Mouse (Mus musculus): ENCODE data around the gene Pde5a. TPM values are rescaled to one million over a fixed set of nuclear protein-coding genes. Genes with fewer than 3 reads are reported as not detected.

Pde5a gene
- polyA plus RNA-seq, 1 experiment, result 2.9 TPM

GRCm38 (mm10) chr3:122871596-122871995, 142.8 kb downstream of the Pde5a start:
- TF ChIP-seq MAX (IDR thresholded peaks at IDR 0.05), result no peak
- TF ChIP-seq FOSL1 (IDR thresholded peaks at IDR 0.05; ENCODE audit: insufficient read depth, low read length, poor library complexity, severe bottlenecking), result no peak
- TF ChIP-seq CEBPB (IDR thresholded peaks at IDR 0.05; ENCODE audit: low read depth), result no peak
- no peak for TF ChIP-seq CTCF (IDR thresholded peaks at IDR 0.05; ENCODE audit: control insufficient read depth, insufficient read depth, insufficient read length)
- TF ChIP-seq USF1 (IDR thresholded peaks at IDR 0.05; ENCODE audit: low read depth), result no peak
- TF ChIP-seq MYOG (IDR thresholded peaks at IDR 0.05; ENCODE audit: control insufficient read depth, extremely low read depth, insufficient read length), result no peak
- no peak for TF ChIP-seq MYOD1 (IDR thresholded peaks at IDR 0.05; ENCODE audit: control insufficient read depth, insufficient read length, low read depth)
- Histone ChIP-seq H3K79me3 (ENCODE audit: low read depth) (no peaks in the 10 kb centered on the region), H3K79me2 (ENCODE audit: control insufficient read depth, insufficient read depth) (no peaks in the 10 kb centered on the region), H3K4me3 (ENCODE audit: insufficient read depth, poor library complexity, severe bottlenecking) (no peak overlapping the region), H3K36me3 (ENCODE audit: control insufficient read depth, insufficient read depth) (no peaks in the 10 kb centered on the region), H3ac (ENCODE audit: control insufficient read depth, insufficient read length, low read depth) (no peak overlapping the region), H3K27me3 (ENCODE audit: control insufficient read depth, insufficient read depth, insufficient read length) (no peaks in the 10 kb centered on the region)

GRCm38 (mm10) chr3:122876870-122877269, 148.1 kb downstream of the Pde5a start:
- TF ChIP-seq FOSL1 (IDR thresholded peaks at IDR 0.05; ENCODE audit: insufficient read depth, low read length, poor library complexity, severe bottlenecking), result no peak
- TF ChIP-seq MAX (IDR thresholded peaks at IDR 0.05), result no peak
- TF ChIP-seq MYOD1 (IDR thresholded peaks at IDR 0.05; ENCODE audit: control insufficient read depth, insufficient read length, low read depth), result no peak
- no peak for TF ChIP-seq CTCF (IDR thresholded peaks at IDR 0.05; ENCODE audit: control insufficient read depth, insufficient read depth, insufficient read length)
- no peak for TF ChIP-seq CEBPB (IDR thresholded peaks at IDR 0.05; ENCODE audit: low read depth)
- TF ChIP-seq MYOG (IDR thresholded peaks at IDR 0.05; ENCODE audit: control insufficient read depth, extremely low read depth, insufficient read length), result no peak
- TF ChIP-seq USF1 (IDR thresholded peaks at IDR 0.05; ENCODE audit: low read depth), result no peak
- Histone ChIP-seq H3ac (ENCODE audit: control insufficient read depth, insufficient read length, low read depth) (no peak overlapping the region), H3K79me2 (ENCODE audit: control insufficient read depth, insufficient read depth) (no peaks in the 10 kb centered on the region), H3K27me3 (ENCODE audit: control insufficient read depth, insufficient read depth, insufficient read length) (no peaks in the 10 kb centered on the region), H3K79me3 (ENCODE audit: low read depth) (no peaks in the 10 kb centered on the region), H3K4me3 (ENCODE audit: insufficient read depth, poor library complexity, severe bottlenecking) (no peak overlapping the region), H3K36me3 (ENCODE audit: control insufficient read depth, insufficient read depth) (no peaks in the 10 kb centered on the region)

- no peaks in the 10 kb centered on the region for H3K79me2 ChIP-seq (ENCODE audit: control insufficient read depth, insufficient read depth)
- no peak overlapping the region for H3K4me3 ChIP-seq (ENCODE audit: insufficient read depth, poor library complexity, severe bottlenecking)
- no peaks in the 10 kb centered on the region for H3K79me3 ChIP-seq (ENCODE audit: low read depth)
- H3K27me3 ChIP-seq (ENCODE audit: control insufficient read depth, insufficient read depth, insufficient read length), result no peaks in the 10 kb centered on the region
- no peak overlapping the region for H3ac ChIP-seq (ENCODE audit: control insufficient read depth, insufficient read length, low read depth)
- TF ChIP-seq MYOD1 (IDR thresholded peaks at IDR 0.05; ENCODE audit: control insufficient read depth, insufficient read length, low read depth) (no peak), FOSL1 (IDR thresholded peaks at IDR 0.05; ENCODE audit: insufficient read depth, low read length, poor library complexity, severe bottlenecking) (no peak)
- no peaks in the 10 kb centered on the region for H3K36me3 ChIP-seq (ENCODE audit: control insufficient read depth, insufficient read depth)
Measured at GRCm38 (mm10) chr3:122877543-122877942, 148.8 kb downstream of the Pde5a start.

GRCm38 (mm10) chr3:122878705-122879315, 150.1 kb downstream of the Pde5a start:
- Histone ChIP-seq H3K36me3 (ENCODE audit: control insufficient read depth, insufficient read depth) (no peaks in the 10 kb centered on the region), H3K27me3 (ENCODE audit: control insufficient read depth, insufficient read depth, insufficient read length) (no peaks in the 10 kb centered on the region), H3K79me2 (ENCODE audit: control insufficient read depth, insufficient read depth) (no peaks in the 10 kb centered on the region), H3ac (ENCODE audit: control insufficient read depth, insufficient read length, low read depth) (no peak overlapping the region), H3K79me3 (ENCODE audit: low read depth) (no peaks in the 10 kb centered on the region), H3K4me3 (ENCODE audit: insufficient read depth, poor library complexity, severe bottlenecking) (no peak overlapping the region)
- TF ChIP-seq FOSL1 (IDR thresholded peaks at IDR 0.05; ENCODE audit: insufficient read depth, low read length, poor library complexity, severe bottlenecking), result no peak

- no peaks in the 10 kb centered on the region for H3K79me2 ChIP-seq (ENCODE audit: control insufficient read depth, insufficient read depth)
- no peak overlapping the region for H3K4me3 ChIP-seq (ENCODE audit: insufficient read depth, poor library complexity, severe bottlenecking)
- no peak overlapping the region for H3ac ChIP-seq (ENCODE audit: control insufficient read depth, insufficient read length, low read depth)
- H3K79me3 ChIP-seq (ENCODE audit: low read depth), result no peaks in the 10 kb centered on the region
- no peaks in the 10 kb centered on the region for H3K27me3 ChIP-seq (ENCODE audit: control insufficient read depth, insufficient read depth, insufficient read length)
- TF ChIP-seq USF1 (IDR thresholded peaks at IDR 0.05; ENCODE audit: low read depth), result no peak
- no peak for TF ChIP-seq MAX (IDR thresholded peaks at IDR 0.05)
- no peak for TF ChIP-seq MYOG (IDR thresholded peaks at IDR 0.05; ENCODE audit: control insufficient read depth, extremely low read depth, insufficient read length)
- no peak for TF ChIP-seq CEBPB (IDR thresholded peaks at IDR 0.05; ENCODE audit: low read depth)
- no peak for TF ChIP-seq FOSL1 (IDR thresholded peaks at IDR 0.05; ENCODE audit: insufficient read depth, low read length, poor library complexity, severe bottlenecking)
- no peak for TF ChIP-seq CTCF (IDR thresholded peaks at IDR 0.05; ENCODE audit: control insufficient read depth, insufficient read depth, insufficient read length)
- no peak for TF ChIP-seq MYOD1 (IDR thresholded peaks at IDR 0.05; ENCODE audit: control insufficient read depth, insufficient read length, low read depth)
- H3K36me3 ChIP-seq (ENCODE audit: control insufficient read depth, insufficient read depth), result no peaks in the 10 kb centered on the region
Measured at GRCm38 (mm10) chr3:122887505-122888301, 159.0 kb downstream of the Pde5a start.

- H3K27me3 ChIP-seq (ENCODE audit: control insufficient read depth, insufficient read depth, insufficient read length), result no peaks in the 10 kb centered on the region
- no peaks in the 10 kb centered on the region for H3K79me2 ChIP-seq (ENCODE audit: control insufficient read depth, insufficient read depth)
- TF ChIP-seq MYOG (IDR thresholded peaks at IDR 0.05; ENCODE audit: control insufficient read depth, extremely low read depth, insufficient read length), result no peak
- peak; percentile 42 for TF ChIP-seq FOSL1 (IDR thresholded peaks at IDR 0.05; ENCODE audit: insufficient read depth, low read length, poor library complexity, severe bottlenecking)
- TF ChIP-seq MYOD1 (IDR thresholded peaks at IDR 0.05; ENCODE audit: control insufficient read depth, insufficient read length, low read depth), result peak; percentile 26
- TF ChIP-seq MAX (IDR thresholded peaks at IDR 0.05), result peak; percentile 55
- H3ac ChIP-seq (ENCODE audit: control insufficient read depth, insufficient read length, low read depth), result no peak overlapping the region
- H3K36me3 ChIP-seq (ENCODE audit: control insufficient read depth, insufficient read depth), result no peaks in the 10 kb centered on the region
- no peaks in the 10 kb centered on the region for H3K79me3 ChIP-seq (ENCODE audit: low read depth)
- H3K4me3 ChIP-seq (ENCODE audit: insufficient read depth, poor library complexity, severe bottlenecking), result no peak overlapping the region
Measured at GRCm38 (mm10) chr3:122888371-122888819, 159.6 kb downstream of the Pde5a start.

All from C2C12 (cell line).